Mouse (Mus musculus) olfactory bulb, adult 2 months (tissue): ENCODE data around the gene Thoc7. TPM values are rescaled to one million over a fixed set of nuclear protein-coding genes. Genes with fewer than 3 reads are reported as not detected.

Experiments
- H3K27ac ChIP-seq: fragments of 200-500 bp; 2 replicates; pipeline ENCODE4 v1.5.1; 2012; ENCODE audit warnings: low read depth, low read length; ENCODE audit not compliant: insufficient read depth
- H3K4me1 ChIP-seq: fragments of 200-500 bp; 2 replicates; pipeline ENCODE4 v1.6.1; 2012; ENCODE audit warnings: low read length; ENCODE audit not compliant: control insufficient read depth, insufficient read depth
- H3K4me3 ChIP-seq: fragments of 200-500 bp; 2 replicates; pipeline ENCODE4 v1.5.1; 2012; ENCODE audit warnings: mild to moderate bottlenecking, low read depth, low read length, moderate library complexity; ENCODE audit not compliant: insufficient read depth
- CTCF ChIP-seq: fragments of 200-500 bp; IDR thresholded peaks from 2 replicates; pipeline ENCODE4 v1.5.1; 2012; ENCODE audit warnings: low read depth, mild to moderate bottlenecking, low read length, moderate library complexity; ENCODE audit not compliant: insufficient read depth
- POLR2A ChIP-seq: fragments of 200-500 bp; IDR thresholded peaks from 2 replicates; pipeline ENCODE4 v1.6.1; 2012; ENCODE audit warnings: mild to moderate bottlenecking, low read depth, low read length, moderate library complexity; ENCODE audit not compliant: insufficient read depth
- WGBS: fragments of 180-500 bp; shearing (Covaris S2); methylation state at CpG from one replicate; pipeline ENCODE4 v1.1.7; 2018; 5-methylcytosine and 5-hydroxymethylcytosine counted together
- polyA plus RNA-seq: library from polyadenylated mRNA; stranded (reverse); fragments of >200 nt; gene quantifications from 2 replicates; pipeline ENCODE4 v1.2.4, GENCODE M21; 2012; ENCODE audit warnings: low replicate concordance; ENCODE audit not compliant: missing spikeins, insufficient read depth, insufficient read length

The Thoc7 gene
- polyA plus RNA-seq: 449 TPM in 1 of 2 replicates, not detected in the other

DNA sequence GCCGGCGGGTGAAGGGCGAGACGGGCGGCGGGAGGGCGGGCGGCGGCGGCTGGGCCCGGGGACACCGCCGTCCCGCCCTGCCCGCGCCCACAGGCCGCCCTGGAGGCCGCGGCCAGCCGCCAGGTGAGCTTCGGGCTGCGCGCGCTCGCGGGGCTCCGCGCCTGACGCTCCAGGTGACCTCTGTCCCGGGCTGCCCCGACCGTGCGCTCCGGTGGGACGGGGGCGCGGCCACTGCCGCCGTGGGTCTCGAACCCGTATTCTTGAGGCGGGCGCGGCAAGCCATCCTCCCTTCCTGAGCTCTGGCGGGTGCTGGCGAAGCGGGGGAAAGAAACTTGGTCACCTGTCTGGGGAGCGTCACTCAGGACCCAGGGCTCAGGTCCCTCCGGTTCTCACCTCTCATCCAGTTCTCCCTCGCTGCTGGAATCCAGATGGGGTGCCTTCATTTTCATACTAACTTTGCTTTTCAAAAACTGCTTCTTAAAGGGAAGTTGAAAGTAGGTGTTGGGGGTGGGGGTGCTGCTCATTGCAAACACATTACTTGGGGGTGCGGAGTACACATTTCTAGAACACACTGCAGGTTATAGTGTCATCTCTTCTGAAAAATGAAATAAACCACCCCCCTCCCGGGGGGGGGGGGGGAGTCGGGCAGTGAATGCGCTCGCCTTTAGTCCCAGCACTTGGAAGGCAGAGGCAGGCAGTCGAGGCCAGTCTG is at the start of gene Thoc7, which contains the start of gene Atxn7:
TSS of gene Thoc7 (minus strand) at position 452 of the 712 bp plus-strand sequence.
TSS of gene Atxn7 (plus strand) at position 40 of the 712 bp plus-strand sequence.
- WGBS: 4% methylated on average over 55 of the region's 56 CpGs
- Histone ChIP-seq H3K4me3 (peak within 1 kb of the TSS; percentile 98), H3K4me1 (peaks cover 7% of the 10 kb centered on the region; the same call in 1 of the 2 replicates), H3K27ac (peak within 1 kb of the TSS; percentile 68)
- TF ChIP-seq CTCF: no peak
- no peak; the same call in 1 of the 2 replicates for TF ChIP-seq POLR2A

DNA sequence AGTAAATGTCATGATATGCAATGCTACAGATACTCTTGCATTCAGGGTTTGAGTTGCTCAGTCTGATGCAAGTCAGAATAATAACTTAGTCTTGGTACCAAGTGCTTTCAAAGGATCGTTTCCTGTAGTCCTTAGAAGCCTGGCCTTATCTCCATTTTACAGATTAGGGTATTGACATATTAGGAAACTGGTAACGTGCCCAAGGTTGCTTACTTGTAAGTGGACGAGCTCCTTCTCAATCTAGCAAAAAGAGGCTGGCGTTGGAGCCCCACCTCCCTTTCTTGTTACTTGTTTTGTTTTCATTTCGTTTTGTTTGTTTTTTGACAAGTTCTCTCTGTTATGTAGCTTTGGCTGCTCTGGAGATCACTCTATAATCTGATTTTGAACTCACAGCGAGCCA is 48.1 kb upstream of the Thoc7 start:
- peaks cover 4% of the 10 kb centered on the region; the same call in 1 of the 2 replicates for H3K4me1 ChIP-seq
- TF ChIP-seq POLR2A (no peak), CTCF (no peak)
- WGBS: 82% methylated on average over 6 of the region's 6 CpGs
- no peak overlapping the region for H3K27ac ChIP-seq
- no peak overlapping the region for H3K4me3 ChIP-seq

DNA sequence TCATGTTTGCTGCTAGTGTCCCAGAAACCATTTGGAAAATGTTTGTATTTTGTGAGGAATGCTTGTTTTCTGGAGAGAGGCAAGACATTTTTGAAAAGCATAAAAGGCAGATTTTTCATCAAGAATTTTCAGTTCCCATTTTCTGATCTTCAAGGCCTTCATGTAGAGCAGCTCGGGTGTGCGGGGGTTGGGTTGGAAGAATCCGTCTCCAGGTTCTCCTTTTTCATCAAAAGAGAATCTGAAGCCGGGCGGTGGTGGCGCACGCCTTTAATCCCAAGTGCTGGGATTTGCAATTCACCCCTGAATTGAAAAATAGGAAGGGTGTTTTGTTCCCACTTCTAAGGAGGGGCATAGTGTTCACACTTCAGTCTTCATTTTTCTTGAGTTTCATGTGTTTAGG is 41.1 kb upstream of the Thoc7 start:
- WGBS: 96% methylated on average over 7 of the region's 7 CpGs
- no peak overlapping the region for H3K4me3 ChIP-seq
- no peak for TF ChIP-seq CTCF
- no peak for TF ChIP-seq POLR2A
- no peak overlapping the region for H3K27ac ChIP-seq
- H3K4me1 ChIP-seq: no peaks in the 10 kb centered on the region

DNA sequence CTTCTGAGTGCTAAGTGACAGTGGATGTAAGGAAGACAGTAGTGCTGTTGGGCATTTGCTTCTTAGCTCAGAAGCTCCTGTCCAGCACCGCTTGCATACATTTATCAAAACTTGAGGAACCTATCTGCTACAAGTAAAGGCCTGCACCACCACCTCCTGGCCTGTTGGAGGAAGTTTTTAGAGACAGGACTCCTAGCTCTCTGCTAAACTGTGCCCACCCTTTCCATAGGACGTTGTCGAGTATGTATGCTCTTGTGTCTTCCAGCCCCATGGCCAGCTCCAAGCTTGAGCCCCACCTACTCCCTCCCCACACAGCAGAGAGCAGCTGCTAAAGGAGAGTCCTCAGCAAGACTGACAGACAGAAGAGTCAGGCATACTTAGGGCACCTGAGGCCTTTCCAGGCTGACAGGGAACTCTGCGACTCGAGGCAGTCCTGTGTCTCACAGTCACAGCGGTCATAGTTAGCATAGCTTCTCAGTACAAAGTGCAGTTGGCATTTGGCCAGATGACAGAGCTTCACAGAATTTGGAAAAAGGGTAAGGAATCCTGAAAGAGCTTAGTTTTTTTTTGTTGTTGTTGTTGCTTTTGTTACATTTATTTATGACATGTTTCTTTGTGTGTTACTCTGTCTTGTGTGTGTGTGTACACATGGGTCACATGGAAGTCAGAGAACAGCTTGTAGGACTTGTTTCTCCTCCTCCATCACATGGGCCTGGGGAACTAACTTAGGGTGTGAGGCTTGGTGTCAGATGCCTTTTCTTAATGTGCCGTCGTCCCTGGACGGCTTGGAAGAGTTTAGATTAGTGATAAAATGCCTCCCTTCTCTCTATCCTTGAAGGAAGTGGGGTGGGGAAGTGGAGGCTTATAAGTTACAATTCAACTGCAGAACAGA is 33.8 kb upstream of the Thoc7 start:
- TF ChIP-seq POLR2A (no peak), CTCF (no peak)
- 63% methylated on average over 9 of the region's 9 CpGs for WGBS
- Histone ChIP-seq H3K4me3 (no peak overlapping the region), H3K27ac (no peak overlapping the region), H3K4me1 (no peaks in the 10 kb centered on the region)

DNA sequence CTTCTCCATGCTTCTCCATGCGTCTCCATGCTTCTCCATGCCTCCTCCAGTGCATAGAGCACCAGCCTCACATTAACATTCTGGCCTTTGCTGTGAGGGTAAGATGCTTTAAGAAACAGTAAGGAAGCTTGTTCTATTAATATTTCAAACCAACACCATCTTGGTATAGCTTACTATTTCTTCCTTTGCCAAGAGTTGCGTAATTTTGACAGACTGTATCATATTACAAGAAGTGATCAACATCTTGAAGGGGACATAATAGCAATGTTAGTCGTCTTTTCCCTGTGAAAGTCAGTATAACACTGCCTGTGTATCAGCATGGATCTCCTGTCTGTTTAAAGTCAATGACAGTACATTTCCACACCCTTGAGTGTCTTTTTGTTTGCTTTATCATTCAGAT is 29.1 kb upstream of the Thoc7 start:
- no peak overlapping the region for H3K27ac ChIP-seq
- H3K4me3 ChIP-seq: no peak overlapping the region
- WGBS: 86% methylated on average over 3 of the region's 3 CpGs
- no peak for TF ChIP-seq POLR2A
- TF ChIP-seq CTCF: no peak
- no peaks in the 10 kb centered on the region for H3K4me1 ChIP-seq

DNA sequence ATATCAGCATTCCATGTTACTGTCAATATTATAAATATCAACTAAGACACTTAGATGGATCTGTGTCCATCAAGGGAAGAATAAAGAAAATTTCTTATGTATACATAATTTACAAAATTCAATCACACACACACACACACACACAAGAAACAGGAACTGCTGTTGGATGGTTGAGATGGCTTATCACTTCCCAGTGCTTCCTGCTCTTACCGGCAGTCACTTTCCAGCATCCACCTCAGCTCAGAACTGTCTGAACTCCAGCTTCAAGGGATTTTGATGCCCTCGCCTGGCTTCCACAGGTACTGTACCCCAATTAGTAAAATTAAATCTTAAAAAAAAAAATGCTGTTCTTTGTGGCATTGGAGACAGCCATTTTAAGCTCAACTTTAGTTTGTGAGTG is 26.7 kb upstream of the Thoc7 start:
- TF ChIP-seq POLR2A (no peak), CTCF (no peak)
- H3K27ac ChIP-seq: no peak overlapping the region

DNA sequence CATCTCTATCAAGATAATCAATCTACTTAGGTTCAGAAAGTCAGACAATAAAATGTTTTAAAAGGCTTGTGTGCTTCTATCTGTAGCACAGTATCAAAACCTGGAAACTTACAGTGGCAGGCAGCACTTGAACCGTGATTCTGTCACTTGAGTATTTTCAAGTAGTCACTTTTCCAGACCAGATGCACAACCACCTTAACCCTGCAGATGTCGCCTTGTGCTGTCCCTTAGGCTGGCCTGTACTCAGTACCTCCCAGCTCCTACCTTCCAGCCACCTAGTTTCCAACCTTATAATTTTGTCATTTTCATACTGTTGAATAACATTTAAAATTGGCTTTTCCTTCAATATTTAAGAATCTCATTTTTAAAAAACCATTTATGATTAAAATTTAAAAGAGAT is 20.5 kb upstream of the Thoc7 start:
- TF ChIP-seq CTCF: no peak
- TF ChIP-seq POLR2A: no peak
- Histone ChIP-seq H3K4me3 (no peak overlapping the region), H3K27ac (no peak overlapping the region), H3K4me1 (0 out of 2 replicates have a peak, but pooled peaks cover 3% of the 10 kb centered on the region)
- WGBS: 65% methylated on average over 2 of the region's 2 CpGs

More for the DNA sequence above, 26.7 kb upstream of the Thoc7 start:
- Histone ChIP-seq H3K4me3 (no peak overlapping the region), H3K4me1 (no peaks in the 10 kb centered on the region)
- WGBS: 86% methylated on average over 2 of the region's 2 CpGs

DNA sequence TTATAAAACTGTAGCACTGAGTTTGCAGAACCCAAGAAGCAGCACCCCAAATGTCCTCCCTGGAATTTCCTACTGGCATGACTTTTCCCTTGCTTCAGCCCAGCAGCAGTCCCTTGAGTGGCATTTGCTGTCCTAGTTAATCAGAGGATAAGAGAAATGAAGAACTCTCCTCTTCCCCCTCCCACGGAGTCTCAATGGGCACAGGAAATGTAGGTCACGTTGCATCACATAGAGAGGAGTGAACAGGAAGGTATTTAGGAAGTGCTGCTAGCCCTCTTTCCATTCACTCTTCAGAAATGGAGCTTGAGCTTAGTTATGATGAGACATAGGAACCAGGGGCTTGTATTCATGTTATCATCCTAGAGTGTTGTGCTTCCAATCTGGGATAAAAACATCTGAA is 19.6 kb upstream of the Thoc7 start:
- Histone ChIP-seq H3K27ac (no peak overlapping the region), H3K4me3 (no peak overlapping the region), H3K4me1 (0 out of 2 replicates have a peak, but pooled peaks cover 3% of the 10 kb centered on the region)
- TF ChIP-seq POLR2A (no peak), CTCF (no peak)
- WGBS: 41% methylated on average over 2 of the region's 2 CpGs

DNA sequence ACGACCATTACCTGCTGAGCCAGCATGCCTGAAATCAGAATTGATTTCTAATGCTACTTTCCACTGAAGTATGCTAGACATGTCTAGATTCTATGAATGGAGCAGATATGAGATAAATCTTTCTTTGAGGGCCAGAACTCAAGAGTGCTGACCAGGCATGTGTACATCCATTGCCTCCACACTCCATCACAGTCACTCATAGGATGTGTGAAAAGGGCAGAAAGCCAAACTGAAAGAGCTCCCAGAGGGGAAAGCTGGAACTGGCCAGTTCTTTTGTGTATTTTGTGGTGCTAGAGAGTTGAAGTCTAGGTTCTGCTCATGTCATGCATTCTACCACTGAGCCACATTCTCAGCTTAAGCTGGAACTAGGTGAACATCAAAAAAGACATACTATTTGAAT is 15.8 kb upstream of the Thoc7 start:
- TF ChIP-seq CTCF (no peak), POLR2A (no peak)
- H3K4me1 ChIP-seq: 0 out of 2 replicates have a peak, but pooled peaks cover 3% of the 10 kb centered on the region
- 94% methylated on average over 1 of the region's 1 CpGs for WGBS
- no peak overlapping the region for H3K4me3 ChIP-seq
- no peak overlapping the region for H3K27ac ChIP-seq
